Mouse (Mus musculus) monocyte, adult 2 months (primary cell): ENCODE data around the gene Dlk1.
"Not testable (repeated sequence)": the region's sequence is repeated elsewhere in the genome, so short reads cannot be mapped to it uniquely, and the experiment has no call there.

Experiments
- DNase-seq, 2 experiments: peaks; one replicate each; pipeline ENCODE4 v3.0.0; 2022; ENCODE audit warnings: low spot score in 2 of 2, low read depth in 1 of 2

Dlk1 gene

DNA sequence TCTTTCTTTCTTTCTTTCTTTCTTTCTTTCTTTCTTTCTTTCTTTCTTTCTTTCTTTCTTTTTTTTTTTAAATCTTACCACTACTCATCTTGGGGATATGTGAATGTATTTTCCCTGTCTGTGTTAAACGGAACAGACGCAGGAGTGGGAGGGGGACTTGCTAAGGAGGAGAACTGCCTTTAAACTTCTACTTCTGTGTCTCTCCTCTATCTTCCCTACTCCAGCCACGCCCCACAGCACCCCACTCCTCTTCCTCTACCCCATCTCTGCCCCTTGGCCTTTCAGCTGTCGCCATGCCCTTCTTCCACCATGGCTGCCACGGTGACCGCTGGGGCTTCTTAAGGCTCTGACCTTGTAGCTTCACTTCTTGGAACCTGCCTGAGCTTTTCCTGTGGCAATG lies 14.2 kb upstream of the Dlk1 start:
- no peak for DNase-seq

GRCm38 (mm10) chr12:109439974-109440373 lies 12.6 kb upstream of the Dlk1 start:
- no peak for DNase-seq

- no peak for DNase-seq
Measured at GRCm38 (mm10) chr12:109441366-109441765, 11.3 kb upstream of the Dlk1 start.

GRCm38 (mm10) chr12:109442115-109442514 lies 10.5 kb upstream of the Dlk1 start:
- no peak for DNase-seq

- DNase-seq, result no peak
Measured at GRCm38 (mm10) chr12:109443276-109443675, 9.3 kb upstream of the Dlk1 start.

DNA sequence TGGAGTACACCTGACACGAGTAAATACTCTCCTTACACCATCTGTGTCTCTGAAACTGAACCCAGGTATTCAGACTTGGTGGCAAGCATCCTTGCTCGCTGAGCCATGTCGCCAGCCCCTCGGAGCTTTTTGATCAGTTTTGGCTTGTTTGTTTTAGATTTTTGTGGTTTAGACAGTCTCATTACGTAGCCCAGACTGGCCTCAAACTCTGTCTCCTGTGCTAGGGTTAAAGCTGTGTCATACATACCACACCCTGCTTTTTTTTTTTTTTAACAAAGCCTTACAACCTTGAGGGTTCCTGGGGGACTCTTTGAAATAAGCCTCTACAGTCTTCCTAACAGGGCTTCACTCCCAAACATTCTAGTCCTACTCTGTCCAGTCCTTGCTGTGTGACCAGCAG lies 7.6 kb upstream of the Dlk1 start:
- DNase-seq, result no peak

DNA sequence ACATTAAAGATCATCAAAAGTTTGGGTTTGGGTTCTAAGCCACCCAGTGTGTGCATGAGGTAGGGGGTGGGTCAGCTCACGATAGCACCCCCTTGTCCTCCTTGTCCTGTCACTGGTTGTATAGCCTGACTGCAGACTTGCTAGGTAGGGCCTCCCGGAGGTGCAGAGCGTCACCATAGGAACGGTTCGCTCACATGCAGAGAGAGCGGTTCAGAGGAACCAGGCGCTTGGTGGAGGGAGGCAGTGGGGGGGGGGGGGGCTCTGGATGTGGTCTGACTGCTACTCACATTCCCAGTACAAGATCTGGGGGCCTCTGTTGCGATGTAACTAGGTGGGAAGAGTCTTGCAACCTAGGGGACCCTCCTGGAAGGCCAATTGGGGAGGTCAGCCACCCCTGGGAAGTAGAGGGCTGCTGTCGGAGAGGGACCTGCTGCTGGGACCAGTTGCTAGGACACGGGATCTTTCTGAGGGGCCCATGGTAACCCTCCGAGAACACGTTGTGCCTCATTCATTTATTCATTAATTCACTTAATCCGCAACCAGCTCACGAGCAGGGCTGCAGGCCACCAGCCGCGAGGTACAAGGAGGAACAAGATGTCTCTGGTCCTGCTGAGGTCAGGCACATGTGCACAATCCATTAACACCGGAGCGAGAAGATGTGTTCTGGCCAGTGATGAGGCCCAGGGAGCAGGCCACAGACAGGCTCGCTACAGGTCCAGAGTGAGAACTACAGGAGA lies 7.0 kb upstream of the Dlk1 start:
- no peak for DNase-seq

DNA sequence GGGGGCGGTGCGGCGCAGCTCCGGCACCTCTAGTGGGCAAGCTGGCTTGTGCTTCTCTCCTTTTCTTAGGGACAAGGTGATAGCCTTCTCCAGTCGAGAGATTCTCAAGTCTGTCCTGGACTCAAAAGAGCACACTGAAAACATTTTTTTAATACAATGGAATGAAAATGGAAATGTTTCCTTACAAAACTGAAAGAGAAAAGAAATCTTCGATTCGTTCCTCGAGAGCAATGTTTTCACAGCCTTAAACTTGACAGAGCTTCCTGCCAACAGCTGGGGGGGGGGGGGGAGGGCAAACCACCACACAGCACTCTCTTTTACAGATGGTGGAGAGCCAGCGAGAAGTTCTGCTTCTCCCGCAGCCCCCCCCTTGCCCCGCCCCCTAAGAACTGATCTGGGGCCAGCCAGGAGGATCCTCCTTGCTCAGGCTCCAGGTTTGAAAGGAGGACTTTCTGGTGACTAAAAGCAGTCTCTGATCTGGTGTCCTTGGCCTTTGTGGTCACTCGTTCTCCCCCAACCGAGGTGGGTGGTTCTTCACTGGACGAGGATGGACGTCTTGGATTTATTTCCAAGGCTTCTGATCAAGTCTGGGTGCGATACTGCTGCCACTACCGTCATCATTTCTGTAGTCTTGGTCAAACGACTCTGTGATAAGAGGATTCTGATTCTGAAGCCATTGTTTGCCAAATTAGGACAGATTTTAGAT lies 6.2 kb upstream of the Dlk1 start:
- no peak for DNase-seq

DNA sequence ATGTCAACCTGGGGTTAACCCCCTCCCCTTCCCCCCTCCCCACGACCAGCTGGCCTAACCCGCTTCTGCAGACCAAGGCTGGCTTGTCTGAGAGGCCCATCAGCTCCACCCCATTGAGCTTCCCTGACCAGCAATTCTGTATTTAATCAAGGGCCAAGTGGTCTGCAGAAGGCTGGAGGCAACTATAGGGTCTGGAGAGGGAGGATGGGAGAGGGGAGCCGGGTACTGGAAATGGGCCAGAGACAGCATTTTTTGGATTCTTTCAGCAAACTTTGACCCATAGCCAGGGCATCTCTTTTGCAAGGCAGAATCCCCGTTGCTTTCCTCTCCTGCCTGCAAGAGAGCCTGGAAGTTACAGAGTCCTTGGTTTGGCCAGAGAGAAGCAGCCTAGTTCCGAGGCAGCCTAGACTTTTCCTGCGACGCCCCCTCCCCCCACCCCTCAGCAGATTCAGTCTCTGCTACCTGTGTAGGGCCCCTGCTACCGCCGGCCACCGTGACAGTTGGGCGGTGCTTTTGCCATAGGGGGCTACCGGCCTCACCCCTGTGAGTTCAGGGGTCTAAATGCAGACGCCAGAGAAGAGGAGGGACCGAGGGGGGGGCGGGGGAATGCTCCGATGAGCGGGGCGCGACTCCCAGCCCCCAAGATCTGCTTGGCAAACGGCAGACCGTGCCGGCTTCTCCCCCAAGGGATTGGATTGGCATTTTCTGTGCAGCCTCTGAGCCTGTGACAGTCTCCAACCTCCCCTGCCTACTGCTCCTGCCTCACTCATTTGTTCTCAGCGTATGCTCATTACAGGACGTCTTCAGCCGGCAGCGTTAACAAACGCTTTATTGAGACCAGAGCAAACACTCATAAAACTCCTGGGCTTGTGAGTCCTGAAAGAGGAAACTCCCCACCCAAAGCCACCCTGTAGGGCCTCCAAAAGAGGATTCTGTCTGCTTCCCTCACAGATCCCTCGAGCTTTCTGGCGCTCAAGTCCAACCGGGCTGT lies 2.9 kb upstream of the Dlk1 start:
- DNase-seq, result no peak

DNA sequence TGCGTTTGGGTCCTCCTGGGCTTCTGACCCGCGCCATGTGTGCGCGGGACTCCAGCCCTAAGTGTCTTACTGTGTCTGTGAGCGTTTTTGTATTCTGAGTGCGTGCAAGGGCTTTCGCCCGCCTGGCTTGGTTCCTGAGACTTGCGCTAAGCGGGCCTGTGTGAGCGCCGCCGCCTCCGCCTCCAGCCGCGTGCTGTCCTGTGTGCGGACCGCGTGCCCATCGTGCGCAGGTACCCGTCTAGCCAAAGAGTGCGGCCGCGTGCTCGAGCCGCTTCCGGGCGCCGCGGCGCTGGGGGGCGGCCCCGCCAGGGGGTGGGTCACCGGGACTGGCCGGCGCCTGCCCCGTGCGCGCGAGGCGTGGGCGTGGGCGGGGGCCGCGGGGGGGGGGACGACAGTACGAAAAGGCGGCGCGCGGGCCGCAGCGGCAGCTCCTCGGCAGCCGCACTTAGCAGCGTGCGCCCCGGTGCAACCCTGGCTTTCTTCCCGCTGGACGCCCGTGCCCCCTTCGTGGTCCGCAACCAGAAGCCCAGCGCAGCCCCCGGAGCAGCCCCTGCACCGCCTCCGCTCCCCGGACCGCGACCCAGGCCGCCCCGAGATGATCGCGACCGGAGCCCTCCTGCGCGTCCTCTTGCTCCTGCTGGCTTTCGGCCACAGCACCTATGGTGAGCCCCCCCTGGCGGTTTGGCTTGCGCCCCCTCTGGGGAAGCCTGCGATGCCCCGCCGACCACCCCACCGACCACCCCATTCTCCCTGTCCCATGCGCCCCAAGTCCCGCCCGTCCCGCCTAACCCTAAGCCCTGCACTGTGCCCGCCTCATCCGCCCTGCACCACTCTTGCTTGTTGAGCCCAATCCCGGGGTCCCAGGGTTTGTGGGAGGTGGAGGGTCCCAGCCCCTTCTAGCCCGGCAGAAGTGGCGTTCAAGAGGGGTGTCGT lies 708 bp downstream of the Dlk1 start:
- DNase-seq, result no peak

DNA sequence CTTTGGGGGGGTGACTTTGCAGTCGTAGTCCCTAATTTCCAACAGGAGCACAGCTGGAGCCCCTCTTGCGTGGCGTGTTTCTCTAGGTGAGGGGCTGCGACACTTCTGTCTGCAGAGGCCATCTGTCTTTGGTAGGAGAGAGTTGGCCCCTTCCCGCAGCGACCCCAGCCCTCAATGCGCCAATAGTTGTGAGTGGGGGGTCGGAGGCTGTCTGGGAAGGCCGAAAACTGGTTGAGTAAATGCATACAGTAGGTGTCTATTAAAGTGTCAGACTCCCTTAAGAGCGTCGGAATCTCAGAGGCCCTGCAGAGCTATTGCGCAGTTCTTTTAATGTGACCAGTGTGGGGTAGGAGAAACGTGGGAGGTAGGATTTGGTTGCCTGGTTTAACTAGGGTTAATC lies 1.5 kb downstream of the Dlk1 start:
- DNase-seq, result no peak

DNA sequence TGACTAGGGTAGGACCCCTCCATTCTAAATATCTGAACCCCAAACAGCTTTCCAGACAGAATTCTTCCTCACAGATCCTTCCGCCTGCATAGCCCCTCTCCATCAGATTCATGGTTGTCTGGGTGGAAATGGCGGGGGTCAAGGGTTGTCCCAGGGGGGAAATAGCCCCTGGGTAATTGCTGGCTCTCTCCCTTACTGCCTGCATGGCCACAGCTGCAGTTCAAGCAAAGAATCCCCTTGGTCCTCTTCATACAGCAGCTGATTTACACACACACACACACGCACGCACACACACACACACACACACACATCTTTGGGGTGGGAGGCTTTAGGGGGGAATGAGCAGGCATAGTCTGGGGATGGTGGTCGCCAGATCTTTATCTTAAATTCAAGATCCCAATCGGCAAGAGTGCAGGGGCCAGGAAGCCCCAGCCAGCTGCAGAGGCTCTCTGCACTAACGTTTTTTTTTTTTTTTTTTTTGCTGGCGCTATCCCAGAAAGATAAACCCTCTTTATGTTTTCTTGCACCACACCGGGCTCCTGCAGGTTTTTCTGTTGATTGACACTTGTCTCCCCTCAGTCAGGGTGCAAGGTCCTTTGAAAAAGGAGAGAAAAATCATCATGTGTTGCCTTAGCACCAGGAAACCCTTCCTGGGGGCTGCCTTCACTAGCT lies 4.0 kb downstream of the Dlk1 start:
- no peak for DNase-seq

- no peak for DNase-seq
Measured at GRCm38 (mm10) chr12:109457836-109458235, 5.2 kb downstream of the Dlk1 start.

DNA sequence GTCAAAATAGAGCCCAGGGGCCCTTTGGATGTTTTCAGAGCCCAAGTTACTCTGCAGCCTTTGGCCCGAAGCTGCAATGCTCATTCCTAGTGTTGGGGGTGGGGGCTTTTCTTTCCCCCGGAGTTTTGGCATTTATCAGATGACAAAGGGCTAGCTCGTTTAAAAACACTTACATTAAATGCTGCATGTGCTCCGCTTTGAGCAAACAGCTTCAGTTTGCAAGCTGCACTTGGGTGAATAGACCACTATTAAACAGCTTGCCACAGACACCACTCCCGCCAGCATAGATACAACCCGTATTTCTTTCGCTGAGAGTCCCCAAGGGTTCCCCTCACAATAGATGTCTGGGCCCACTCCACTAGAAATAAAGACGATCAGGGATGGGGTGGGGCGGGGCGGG lies 6.3 kb downstream of the Dlk1 start:
- DNase-seq, result no peak

DNA sequence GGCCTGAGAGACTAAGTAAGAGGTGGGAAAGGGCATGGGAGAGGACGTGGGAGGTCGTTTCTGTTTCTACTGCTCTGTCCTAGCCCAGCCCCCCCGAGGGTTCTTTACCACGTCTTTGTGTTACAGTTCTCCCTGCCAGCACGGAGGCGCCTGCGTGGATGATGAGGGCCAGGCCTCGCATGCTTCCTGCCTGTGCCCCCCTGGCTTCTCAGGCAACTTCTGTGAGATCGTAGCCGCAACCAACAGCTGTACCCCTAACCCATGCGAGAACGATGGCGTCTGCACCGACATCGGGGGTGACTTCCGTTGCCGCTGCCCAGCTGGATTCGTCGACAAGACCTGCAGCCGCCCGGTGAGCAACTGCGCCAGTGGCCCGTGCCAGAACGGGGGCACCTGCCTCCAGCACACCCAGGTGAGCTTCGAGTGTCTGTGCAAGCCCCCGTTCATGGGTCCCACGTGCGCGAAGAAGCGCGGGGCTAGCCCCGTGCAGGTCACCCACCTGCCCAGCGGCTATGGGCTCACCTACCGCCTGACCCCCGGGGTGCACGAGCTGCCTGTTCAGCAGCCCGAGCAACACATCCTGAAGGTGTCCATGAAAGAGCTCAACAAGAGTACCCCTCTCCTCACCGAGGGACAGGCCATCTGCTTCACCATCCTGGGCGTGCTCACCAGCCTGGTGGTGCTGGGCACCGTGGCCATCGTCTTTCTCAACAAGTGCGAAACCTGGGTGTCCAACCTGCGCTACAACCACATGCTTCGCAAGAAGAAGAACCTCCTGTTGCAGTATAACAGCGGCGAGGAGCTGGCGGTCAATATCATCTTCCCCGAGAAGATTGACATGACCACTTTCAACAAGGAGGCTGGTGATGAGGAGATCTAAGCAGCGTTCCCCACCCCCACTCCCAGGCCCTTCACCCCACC lies 7.1 kb downstream of the Dlk1 start:
- no peak for DNase-seq

DNA sequence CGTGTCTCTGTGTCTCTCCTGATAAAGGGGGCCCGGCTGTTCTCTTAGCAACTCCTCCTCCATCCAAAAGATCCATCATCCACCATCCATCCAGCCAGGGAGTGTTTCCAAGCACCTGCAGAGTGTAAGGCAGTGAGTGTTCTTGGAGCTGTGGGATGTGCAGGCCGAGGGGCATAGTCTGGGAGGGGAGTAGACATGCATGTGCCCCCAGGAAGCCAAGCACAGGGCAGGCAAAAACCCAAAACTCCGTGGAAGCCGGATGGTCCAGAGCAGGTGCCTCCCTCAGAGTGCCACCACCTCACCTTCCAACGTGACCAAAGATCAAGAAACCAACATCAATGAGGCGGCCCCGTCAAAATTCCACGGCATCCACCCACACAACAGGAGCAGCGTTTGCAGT lies 10.0 kb downstream of the Dlk1 start:
- DNase-seq, result no peak

- DNase-seq, result not testable (repeated sequence)
Measured at GRCm38 (mm10) chr12:109467417-109467816, 14.8 kb downstream of the Dlk1 start.

- DNase-seq, result no peak
Measured at GRCm38 (mm10) chr12:109469793-109470192, 17.2 kb downstream of the Dlk1 start.

- no peak for DNase-seq
Measured at GRCm38 (mm10) chr12:109472627-109473026, 20.0 kb downstream of the Dlk1 start.
